Mouse (Mus musculus) MEL (cell line): ENCODE data around the gene Krt83.

Experiments used
- CHD1 ChIP-seq: IDR thresholded peaks from 2 replicates; pipeline ENCODE4 v1.6.1; 2012; ENCODE audit warnings: low read depth, mild to moderate bottlenecking, inconsistent platforms, low read length, improper control_type of control experiment
- CTCF ChIP-seq, 3 experiments: IDR thresholded peaks in 2 of 3; conservative IDR thresholded peaks in 1 of 3; 2 replicates each; pipeline ENCODE4 v1.5.1; 2011 to 2012; ENCODE audit warnings: low read length in 3 of 3, low read depth in 2 of 3, mild to moderate bottlenecking in 2 of 3, improper control_type of control experiment in 1 of 3, inconsistent platforms in 1 of 3, mixed read lengths in 1 of 3, moderate library complexity in 1 of 3; ENCODE audit not compliant: control insufficient read depth in 1 of 3, insufficient read depth in 1 of 3, poor library complexity in 1 of 3, severe bottlenecking in 1 of 3
- E2F4 ChIP-seq: IDR thresholded peaks from 2 replicates; pipeline ENCODE4 v1.6.1; 2011; ENCODE audit warnings: low read depth, low read length, improper control_type of control experiment, borderline replicate concordance
- NELFE ChIP-seq: IDR thresholded peaks from 2 replicates; pipeline ENCODE4 v1.6.1; 2011; ENCODE audit warnings: low read depth, low read length, improper control_type of control experiment
- POLR2A ChIP-seq, 2 experiments: IDR thresholded peaks; 2 replicates each; pipeline ENCODE4 v1.6.1; 2011 to 2012; ENCODE audit warnings: low read length in 2 of 2, mild to moderate bottlenecking in 2 of 2, control low read depth in 1 of 2, improper control_type of control experiment in 1 of 2, low read depth in 1 of 2, moderate library complexity in 1 of 2; ENCODE audit not compliant: control insufficient read depth in 1 of 2, insufficient read depth in 1 of 2, poor library complexity in 1 of 2
- UBTF ChIP-seq: IDR thresholded peaks from 2 replicates; pipeline ENCODE4 v1.6.1; 2012; ENCODE audit warnings: low read depth, mild to moderate bottlenecking, inconsistent platforms, low read length, improper control_type of control experiment, moderate library complexity, borderline replicate concordance; ENCODE audit not compliant: insufficient read depth
- USF2 ChIP-seq, 2 experiments: IDR thresholded peaks; 2 replicates each; pipeline ENCODE4 v1.6.1; 2011 to 2012; ENCODE audit warnings: improper control_type of control experiment in 2 of 2, low read length in 2 of 2, borderline replicate concordance in 1 of 2, inconsistent platforms in 1 of 2, low read depth in 1 of 2, mild to moderate bottlenecking in 1 of 2; ENCODE audit not compliant: insufficient read depth in 1 of 2
- ZC3H11A ChIP-seq: IDR thresholded peaks from 2 replicates; pipeline ENCODE4 v1.6.1; 2012; ENCODE audit warnings: low read depth, mild to moderate bottlenecking, inconsistent platforms, low read length, improper control_type of control experiment

- TF ChIP-seq ZC3H11A (no peak), CTCF (IDR thresholded peaks at IDR 0.05 in 2 of 3, conservative IDR thresholded peaks at IDR 0.05 in 1 of 3; ENCODE audit: control insufficient read depth in 1 of 3, insufficient read depth in 1 of 3, low read depth in 2 of 3, low read length in 3 of 3, poor library complexity in 1 of 3, severe bottlenecking in 1 of 3) (no peak), E2F4 (no peak), USF2 (IDR thresholded peaks at IDR 0.05; ENCODE audit: borderline replicate concordance in 1 of 2, insufficient read depth in 1 of 2, low read depth in 1 of 2, low read length in 2 of 2) (no peak), POLR2A (IDR thresholded peaks at IDR 0.05; ENCODE audit: control insufficient read depth in 1 of 2, insufficient read depth in 1 of 2, low read depth in 1 of 2, low read length in 2 of 2, poor library complexity in 1 of 2) (no peak), NELFE (no peak), CHD1 (no peak), UBTF (no peak)
These were observed 1.4 kb upstream of the Krt83 start for GRCm38 (mm10) chr15:101492718-101493117.
